Mouse (Mus musculus): ENCODE measurements around the gene Commd7.
"Not testable (repeated sequence)": the region's sequence is repeated elsewhere in the genome, so short reads cannot be mapped to it uniquely, and the experiment has no call there.

The Commd7 gene

DNA sequence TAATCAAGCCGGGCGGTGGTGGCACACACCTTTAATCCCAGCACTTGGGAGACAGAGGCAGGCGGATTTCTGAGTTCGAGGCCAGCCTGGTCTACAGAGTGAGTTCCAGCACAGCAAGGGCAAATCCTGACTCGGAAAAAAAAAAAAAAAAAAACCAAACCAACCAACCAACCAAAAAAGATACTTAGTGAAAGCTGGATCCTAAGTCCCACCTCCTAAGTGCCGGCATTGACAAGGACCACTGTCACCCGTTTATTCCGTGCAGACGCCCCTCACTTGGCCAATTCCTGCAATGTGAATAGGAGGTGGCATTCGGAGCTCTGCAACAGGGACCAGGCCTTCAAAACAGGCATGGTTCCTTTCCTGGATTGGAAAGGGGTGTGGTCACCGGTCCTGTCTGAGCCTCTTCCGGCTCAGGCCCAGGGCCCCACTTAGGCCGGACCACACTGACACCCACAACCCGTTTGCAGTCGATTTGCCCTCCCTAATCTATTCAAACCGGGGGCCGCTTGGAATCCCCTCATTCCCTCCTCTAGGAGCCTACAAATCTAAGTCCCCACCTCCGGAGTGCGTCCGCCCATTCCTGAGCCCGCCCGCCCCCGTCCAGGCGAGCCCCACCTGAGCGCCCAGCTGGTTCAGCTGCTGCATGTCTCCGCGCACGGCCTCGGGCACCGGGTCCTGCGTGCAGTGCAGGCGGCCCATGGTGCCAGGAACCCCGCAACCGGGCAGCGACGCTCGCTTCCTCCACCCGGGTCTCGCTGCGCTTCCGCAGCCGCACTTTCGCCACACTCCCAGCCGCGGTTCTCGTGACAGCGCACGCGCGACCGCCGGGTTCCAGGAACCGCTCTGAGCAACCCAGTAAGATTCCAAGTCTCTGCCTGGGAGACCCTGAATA is at the start of gene Commd7:
Commd7 (minus strand) TSS at position 806 of the 895 bp plus-strand sequence.
- peak; percentile 75 for DNase-seq

DNA sequence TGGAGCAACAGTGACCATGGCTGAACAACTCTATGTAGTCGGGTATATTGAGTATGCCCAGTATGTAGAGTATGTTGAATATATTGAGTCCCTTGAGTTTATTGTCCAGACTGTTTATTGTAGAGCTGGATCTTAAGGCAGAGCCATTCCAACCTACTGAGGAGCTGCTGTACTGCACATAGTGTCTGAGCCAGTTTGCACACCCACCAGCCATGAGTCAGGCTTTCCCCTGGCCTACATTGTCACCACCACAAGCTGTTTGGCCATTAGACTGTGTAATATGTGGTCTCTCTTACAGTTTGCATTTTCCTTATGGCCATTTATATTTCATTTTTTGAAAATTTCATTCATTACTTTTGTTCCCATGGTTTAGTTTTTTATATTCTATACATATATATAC is 47.4 kb upstream of the Commd7 start:
- no peak for DNase-seq

GRCm38 (mm10) chr2:153677550-153677949 is 45.0 kb upstream of the Commd7 start:
- DNase-seq, result no peak

DNA sequence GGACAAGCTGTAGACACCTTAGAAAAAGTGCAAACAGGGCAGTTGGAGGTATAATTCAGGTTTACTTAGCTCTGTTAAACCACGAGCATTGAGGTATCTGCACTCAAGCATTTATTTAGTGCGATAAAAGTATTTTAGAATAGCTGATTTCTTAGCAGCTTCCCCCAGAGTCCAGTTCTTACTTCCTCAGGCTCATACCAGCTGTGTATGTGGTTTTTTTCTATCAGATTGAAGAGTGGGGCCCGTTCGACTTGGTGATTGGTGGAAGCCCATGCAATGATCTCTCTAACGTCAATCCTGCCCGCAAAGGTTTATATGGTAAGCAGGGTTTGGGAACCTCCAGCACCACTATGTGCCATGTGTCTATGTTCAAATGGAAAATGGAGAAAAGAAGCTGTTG is 44.4 kb upstream of the Commd7 start:
- no peak for DNase-seq

DNA sequence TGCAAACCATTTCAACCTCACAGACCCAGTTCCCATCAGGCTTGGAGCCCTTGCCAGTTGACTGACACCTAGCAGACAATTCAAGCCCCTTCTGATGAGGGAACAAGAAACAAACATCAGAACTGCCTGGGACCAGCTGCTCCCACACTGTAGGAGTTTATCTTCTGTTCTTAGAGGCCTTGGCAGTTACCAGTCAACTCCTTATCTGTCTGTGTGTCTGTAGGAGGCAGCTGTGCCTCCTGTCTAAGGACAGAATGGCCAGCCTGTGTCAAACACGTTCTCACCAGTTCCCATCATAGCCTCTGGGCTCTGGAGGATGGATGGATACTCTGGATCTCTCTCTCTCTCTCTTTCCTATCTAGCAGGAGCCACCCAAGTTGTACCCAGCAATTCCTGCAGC is 42.8 kb upstream of the Commd7 start:
- not testable (repeated sequence) for DNase-seq

- DNase-seq, result no peak
These were observed 40.0 kb upstream of the Commd7 start for GRCm38 (mm10) chr2:153672619-153673018.

DNA sequence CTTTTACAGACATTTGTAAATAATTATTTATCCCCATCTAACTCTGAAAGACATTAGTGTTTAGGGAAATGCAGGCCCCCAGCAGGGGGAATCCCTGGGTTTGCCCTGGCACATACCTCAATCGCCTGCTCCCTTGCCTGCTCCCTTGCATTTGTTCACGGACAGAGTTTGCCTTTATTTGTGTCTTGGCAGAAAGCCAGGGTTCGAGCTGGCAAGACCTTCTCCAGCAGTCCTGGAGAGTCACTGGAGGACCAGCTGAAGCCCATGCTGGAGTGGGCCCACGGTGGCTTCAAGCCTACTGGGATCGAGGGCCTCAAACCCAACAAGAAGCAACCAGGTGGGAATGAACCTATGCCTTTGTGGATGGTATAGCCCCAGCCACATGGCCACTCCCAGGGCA is 37.5 kb upstream of the Commd7 start:
- DNase-seq, result no peak

- DNase-seq, result no peak
These were observed 36.3 kb upstream of the Commd7 start for GRCm38 (mm10) chr2:153668754-153669376.

- DNase-seq, result no peak
These were observed 32.8 kb upstream of the Commd7 start for GRCm38 (mm10) chr2:153665401-153665800.

DNA sequence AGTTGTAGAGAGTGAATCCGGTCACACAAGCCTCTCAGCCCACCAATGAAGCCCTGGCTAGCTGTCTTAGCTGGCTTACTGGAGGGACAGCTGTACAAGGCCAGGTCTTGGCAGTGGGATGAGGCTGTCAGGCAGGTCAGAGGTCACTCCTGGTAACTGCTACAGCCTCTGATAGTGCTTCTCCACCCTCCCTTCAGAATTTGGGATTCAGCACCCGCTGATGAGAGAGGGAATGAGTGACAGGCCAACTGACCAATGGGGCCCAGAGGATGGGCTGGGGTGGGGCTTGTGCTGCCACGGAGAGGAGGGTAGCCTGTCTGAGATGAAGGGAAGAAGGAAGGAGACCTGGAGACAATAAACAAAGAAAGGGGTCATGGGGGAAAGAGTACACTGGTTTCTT is 28.0 kb upstream of the Commd7 start:
- DNase-seq, result no peak

GRCm38 (mm10) chr2:153657659-153658058 is 25.1 kb upstream of the Commd7 start:
- not testable (repeated sequence) for DNase-seq

- DNase-seq, result no peak
These were observed 19.1 kb upstream of the Commd7 start for GRCm38 (mm10) chr2:153651681-153652080.

DNA sequence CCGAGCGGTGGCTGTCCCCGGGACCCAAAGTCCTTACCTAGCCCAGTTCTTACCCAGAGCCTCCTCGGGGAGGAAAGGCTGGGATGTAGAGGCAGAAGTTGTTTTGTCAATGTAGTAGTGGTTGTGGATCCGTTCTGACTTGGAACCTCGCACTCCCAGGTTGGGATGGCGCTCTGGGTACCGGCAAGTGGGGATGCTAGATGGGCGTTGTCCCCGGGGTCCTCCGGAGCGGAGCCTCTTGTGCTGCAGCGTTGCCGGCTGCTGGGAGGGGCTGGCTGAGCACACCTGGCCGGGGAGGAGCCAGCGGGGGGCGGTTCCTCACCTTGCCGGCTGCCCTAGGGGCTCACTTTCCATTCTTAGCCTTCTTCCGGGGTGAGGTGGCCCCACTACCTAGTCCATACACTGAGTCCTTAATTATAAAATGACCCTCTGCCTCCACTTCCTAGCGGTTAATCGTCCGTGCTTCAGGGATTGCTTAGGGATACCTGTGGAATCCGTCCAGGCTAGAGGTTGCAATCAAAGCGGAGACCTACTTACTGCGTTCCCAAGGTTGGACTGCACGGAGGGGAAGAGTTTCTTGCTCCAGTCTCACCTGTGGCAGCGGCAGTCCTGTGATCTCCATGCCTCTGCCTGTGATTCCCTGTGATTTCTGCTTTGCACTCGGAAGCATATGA is 17.6 kb upstream of the Commd7 start:
- DNase-seq, result peak; percentile 48

GRCm38 (mm10) chr2:153649298-153650013 is 16.9 kb upstream of the Commd7 start, which contains the start of gene Dnmt3b:
Gene Dnmt3b (plus strand): TSS chr2:153649450.
- peak; percentile 48 for DNase-seq

- DNase-seq, result no peak
These were observed 16.3 kb upstream of the Commd7 start for GRCm38 (mm10) chr2:153648773-153649297.

DNA sequence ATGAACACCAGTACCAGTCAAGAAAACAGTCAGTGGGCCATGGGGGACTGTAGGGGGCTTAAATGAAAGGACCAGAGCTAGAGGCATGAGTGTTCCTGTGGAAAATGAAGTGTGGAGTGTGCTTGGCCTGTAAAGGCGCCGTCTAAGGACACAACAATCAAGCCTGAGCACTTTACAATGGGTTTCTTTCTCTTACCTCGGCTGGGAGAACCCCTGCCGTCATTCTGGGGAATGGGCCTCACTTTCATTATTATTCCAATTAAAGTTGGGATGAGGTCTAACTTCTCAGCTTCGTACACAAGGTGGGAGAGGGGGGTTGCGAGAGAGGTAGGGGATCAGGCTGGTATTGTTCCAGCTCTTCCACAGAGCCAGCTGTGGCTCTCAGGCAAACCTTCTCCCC is 10.4 kb upstream of the Commd7 start:
- DNase-seq, result no peak

- no peak for DNase-seq
These were observed 9.9 kb upstream of the Commd7 start for GRCm38 (mm10) chr2:153642496-153642895.

DNA sequence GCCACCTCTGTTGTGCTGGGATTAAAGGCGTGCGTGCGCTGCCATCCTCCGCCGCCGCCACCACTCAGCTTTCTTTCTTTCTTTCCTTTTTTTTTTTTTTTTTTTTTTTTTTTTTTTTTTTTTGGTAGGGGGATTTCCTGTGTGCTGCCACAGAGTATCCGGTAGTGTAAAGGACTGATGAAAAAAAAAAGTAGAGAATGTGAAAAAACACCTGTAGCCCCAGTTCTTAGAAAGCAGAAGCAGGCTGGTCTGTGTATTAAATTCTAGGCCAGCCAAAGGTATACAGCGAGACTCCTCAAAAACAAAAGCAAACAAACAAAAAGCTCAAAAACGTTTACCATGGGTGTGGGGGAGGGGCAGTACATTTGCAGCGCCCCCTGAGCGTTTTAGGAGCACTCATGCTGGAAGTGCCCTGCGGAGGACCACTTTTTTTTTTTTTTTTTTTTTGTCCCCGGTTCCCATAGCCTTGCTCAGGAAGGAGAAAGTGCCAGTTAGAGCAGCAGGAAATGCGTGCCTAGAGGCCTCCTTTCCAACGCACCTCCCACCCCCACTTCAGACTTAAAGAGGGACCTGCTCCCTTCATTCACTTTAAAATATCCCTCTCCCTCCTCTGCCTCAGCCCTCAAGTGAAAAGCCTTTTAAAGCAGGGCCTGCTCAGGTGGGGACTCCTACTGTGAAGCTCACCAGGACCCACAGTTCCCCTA is 6.5 kb upstream of the Commd7 start:
- no peak for DNase-seq

DNA sequence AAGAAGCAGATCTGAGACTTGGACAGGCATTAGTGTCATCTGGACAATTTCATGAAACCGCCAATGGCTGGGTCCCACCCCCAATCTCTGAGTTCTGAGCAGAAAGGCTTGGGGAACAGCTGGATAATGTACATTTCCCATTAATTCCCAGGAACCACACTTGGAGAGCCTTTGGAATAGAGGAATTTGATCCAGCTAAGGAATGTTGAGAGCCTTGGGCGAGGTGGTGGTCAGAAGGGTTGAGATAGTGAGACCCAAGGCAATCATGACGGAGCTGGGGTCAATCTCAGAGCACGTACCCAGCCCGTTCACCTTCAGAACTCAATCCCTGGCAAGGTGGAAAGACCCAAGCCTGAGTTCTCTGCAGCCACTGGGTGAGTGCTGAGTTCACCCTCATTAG is 678 bp upstream of the Commd7 start:
- DNase-seq, result no peak

GRCm38 (mm10) chr2:153632871-153633226 is 268 bp upstream of the Commd7 start:
- no peak for DNase-seq

GRCm38 (mm10) chr2:153630950-153631349 is 1.6 kb downstream of the Commd7 start:
- no peak for DNase-seq

GRCm38 (mm10) chr2:153622449-153622848 is 10.1 kb downstream of the Commd7 start:
- DNase-seq, result no peak
